Mouse (Mus musculus) lung, postnatal 14 days (tissue): ENCODE data around the gene Dmtf1.
"Not testable (repeated sequence)": the region's sequence is repeated elsewhere in the genome, so short reads cannot be mapped to it uniquely, and the experiment has no call there.

Experiments
- DNase-seq: peaks from one replicate; pipeline ENCODE4 v3.0.0; 2021

The Dmtf1 gene

GRCm38 (mm10) chr5:9161456-9162041 is at the start of gene Dmtf1:
Gene Dmtf1, minus strand, starts transcription at chr5:9161776.
- peak; percentile 89 for DNase-seq

- DNase-seq: no peak
Measured at GRCm38 (mm10) chr5:9186467-9186866, 24.9 kb upstream of the Dmtf1 start.

- DNase-seq: no peak
Measured at GRCm38 (mm10) chr5:9173295-9173694, 11.7 kb upstream of the Dmtf1 start.

- not testable (repeated sequence) for DNase-seq
Measured at GRCm38 (mm10) chr5:9169328-9170005, 7.9 kb upstream of the Dmtf1 start.

- no peak for DNase-seq
Measured at GRCm38 (mm10) chr5:9166366-9166765, 4.8 kb upstream of the Dmtf1 start.

- DNase-seq: not testable (repeated sequence)
Measured at GRCm38 (mm10) chr5:9165151-9165550, 3.6 kb upstream of the Dmtf1 start.

- no peak for DNase-seq
Measured at GRCm38 (mm10) chr5:9163411-9163810, 1.8 kb upstream of the Dmtf1 start.

GRCm38 (mm10) chr5:9162088-9162487 is 512 bp upstream of the Dmtf1 start:
- no peak for DNase-seq

GRCm38 (mm10) chr5:9160831-9161455 is 633 bp downstream of the Dmtf1 start:
- peak; percentile 49 for DNase-seq

- no peak for DNase-seq
Measured at GRCm38 (mm10) chr5:9157336-9157735, 4.2 kb downstream of the Dmtf1 start.

GRCm38 (mm10) chr5:9156746-9157145 is 4.8 kb downstream of the Dmtf1 start:
- DNase-seq: no peak

- DNase-seq: no peak
Measured at GRCm38 (mm10) chr5:9149273-9149850, 12.2 kb downstream of the Dmtf1 start.

- no peak for DNase-seq
Measured at GRCm38 (mm10) chr5:9142376-9142775, 19.2 kb downstream of the Dmtf1 start.

- no peak for DNase-seq
Measured at GRCm38 (mm10) chr5:9140724-9141123, 20.9 kb downstream of the Dmtf1 start.

- DNase-seq: no peak
Measured at GRCm38 (mm10) chr5:9135588-9135987, 26.0 kb downstream of the Dmtf1 start.

- DNase-seq: no peak
Measured at GRCm38 (mm10) chr5:9131786-9132185, 29.8 kb downstream of the Dmtf1 start.

GRCm38 (mm10) chr5:9128566-9128965 is 33.0 kb downstream of the Dmtf1 start:
- DNase-seq: no peak

GRCm38 (mm10) chr5:9124134-9124533 is 37.4 kb downstream of the Dmtf1 start:
- no peak for DNase-seq

- DNase-seq: no peak
Measured at GRCm38 (mm10) chr5:9114162-9114561, 47.4 kb downstream of the Dmtf1 start.

GRCm38 (mm10) chr5:9111759-9112158 is 49.8 kb downstream of the Dmtf1 start:
- DNase-seq: peak; percentile 78

- no peak for DNase-seq
Measured at GRCm38 (mm10) chr5:9111285-9111684, 50.3 kb downstream of the Dmtf1 start.

GRCm38 (mm10) chr5:9109582-9109981 is 52.0 kb downstream of the Dmtf1 start:
- DNase-seq: no peak

GRCm38 (mm10) chr5:9108490-9108889 is 53.1 kb downstream of the Dmtf1 start:
- no peak for DNase-seq
